Mouse (Mus musculus) MEL (cell line): ENCODE results near the gene Edem2. TPM values are rescaled to one million over a fixed set of nuclear protein-coding genes. Genes with fewer than 3 reads are reported as not detected.

Source experiments
- DNase-seq: peaks from one replicate; pipeline ENCODE4 v3.0.0; 2011; ENCODE audit warnings: low read depth, low spot score
- H3K27ac ChIP-seq: 2 replicates; pipeline ENCODE4 v1.5.1; 2012; ENCODE audit warnings: low read depth, mild to moderate bottlenecking, control low read depth, low read length, moderate library complexity; ENCODE audit not compliant: control insufficient read depth
- H3K27me3 ChIP-seq, 2 experiments: fragments of 150-350 bp in 1 of 2; sonication (generic) in 1 of 2; 2 replicates each; pipeline ENCODE4 v1.6.1; 2012; ENCODE audit warnings: low read length in 2 of 2, mild to moderate bottlenecking in 2 of 2, improper control_type of control experiment in 1 of 2, moderate library complexity in 1 of 2; ENCODE audit not compliant: insufficient read depth in 2 of 2, control insufficient read depth in 1 of 2
- H3K36me3 ChIP-seq, 2 experiments: 2 replicates each; pipeline ENCODE4 v1.6.1; 2012 to 2014; ENCODE audit warnings: low read length in 2 of 2, improper control_type of control experiment in 1 of 2, inconsistent platforms in 1 of 2, mild to moderate bottlenecking in 1 of 2; ENCODE audit not compliant: insufficient read depth in 2 of 2, control insufficient read depth in 1 of 2
- H3K4me1 ChIP-seq, 2 experiments: fragments of 150-350 bp in 1 of 2; sonication (generic) in 1 of 2; 2 replicates each; pipeline ENCODE4 v1.6.1; 2012; ENCODE audit warnings: low read length in 2 of 2, improper control_type of control experiment in 1 of 2, mild to moderate bottlenecking in 1 of 2; ENCODE audit not compliant: insufficient read depth in 2 of 2, control insufficient read depth in 1 of 2
- H3K4me3 ChIP-seq, 2 experiments: fragments of 150-350 bp in 1 of 2; sonication (generic) in 1 of 2; 2 replicates each; pipeline ENCODE4 v1.5.1; 2012; ENCODE audit warnings: low read depth in 2 of 2, low read length in 2 of 2, mild to moderate bottlenecking in 2 of 2, moderate library complexity in 2 of 2, control low read depth in 1 of 2, improper control_type of control experiment in 1 of 2; ENCODE audit not compliant: control insufficient read depth in 1 of 2, insufficient read depth in 1 of 2
- H3K79me2 ChIP-seq: 2 replicates; pipeline ENCODE4 v1.6.1; 2012; ENCODE audit warnings: mild to moderate bottlenecking, low read length, moderate library complexity; ENCODE audit not compliant: control insufficient read depth, poor library complexity, insufficient read depth
- H3K9ac ChIP-seq: 2 replicates; pipeline ENCODE4 v1.6.1; 2012; ENCODE audit warnings: low read depth, mild to moderate bottlenecking, control low read depth, low read length, moderate library complexity; ENCODE audit not compliant: control insufficient read depth, poor library complexity, severe bottlenecking
- H3K9me3 ChIP-seq: fragments of 150-350 bp; sonication (generic); replicated peaks from 2 replicates; pipeline ENCODE4 v1.6.1; 2012; ENCODE audit warnings: mild to moderate bottlenecking, low read length, improper control_type of control experiment, moderate library complexity; ENCODE audit not compliant: insufficient read depth
- CHD1 ChIP-seq: IDR thresholded peaks from 2 replicates; pipeline ENCODE4 v1.6.1; 2012; ENCODE audit warnings: low read depth, mild to moderate bottlenecking, inconsistent platforms, low read length, improper control_type of control experiment
- CHD2 ChIP-seq: IDR thresholded peaks from 2 replicates; pipeline ENCODE4 v1.6.1; 2011; ENCODE audit warnings: low read length, improper control_type of control experiment
- CTCF ChIP-seq, 3 experiments: IDR thresholded peaks in 2 of 3; conservative IDR thresholded peaks in 1 of 3; 2 replicates each; pipeline ENCODE4 v1.5.1; 2011 to 2012; ENCODE audit warnings: low read length in 3 of 3, low read depth in 2 of 3, mild to moderate bottlenecking in 2 of 3, improper control_type of control experiment in 1 of 3, inconsistent platforms in 1 of 3, mixed read lengths in 1 of 3, moderate library complexity in 1 of 3; ENCODE audit not compliant: control insufficient read depth in 1 of 3, insufficient read depth in 1 of 3, poor library complexity in 1 of 3, severe bottlenecking in 1 of 3
- E2F4 ChIP-seq: IDR thresholded peaks from 2 replicates; pipeline ENCODE4 v1.6.1; 2011; ENCODE audit warnings: low read depth, low read length, improper control_type of control experiment, borderline replicate concordance
- ELF1 ChIP-seq: IDR thresholded peaks from 2 replicates; pipeline ENCODE4 v1.6.1; 2014; ENCODE audit warnings: low read depth, mild to moderate bottlenecking, inconsistent platforms, low read length, improper control_type of control experiment, moderate library complexity
- GABPA ChIP-seq: IDR thresholded peaks from 2 replicates; pipeline ENCODE4 v1.6.1; 2012; ENCODE audit warnings: low read depth, mild to moderate bottlenecking, inconsistent platforms, low read length, improper control_type of control experiment, moderate library complexity
- GATA1 ChIP-seq: IDR thresholded peaks from 2 replicates; pipeline ENCODE4 v1.6.1; 2011; ENCODE audit warnings: low read depth, low read length, improper control_type of control experiment
- KAT2A ChIP-seq: conservative IDR thresholded peaks from 2 replicates; pipeline ENCODE4 v1.6.1; 2012; ENCODE audit warnings: low read depth, low read length, improper control_type of control experiment, inconsistent platforms
- MAFK ChIP-seq: IDR thresholded peaks from 2 replicates; pipeline ENCODE4 v1.6.1; 2011; ENCODE audit warnings: low read depth, mild to moderate bottlenecking, low read length, improper control_type of control experiment, borderline replicate concordance
- MAX ChIP-seq: IDR thresholded peaks from 2 replicates; pipeline ENCODE4 v1.6.1; 2011; ENCODE audit warnings: low read length, improper control_type of control experiment
- MAZ ChIP-seq: IDR thresholded peaks from 2 replicates; pipeline ENCODE4 v1.6.1; 2012; ENCODE audit warnings: low read depth, mild to moderate bottlenecking, inconsistent platforms, low read length, improper control_type of control experiment
- MXI1 ChIP-seq: IDR thresholded peaks from 2 replicates; pipeline ENCODE4 v1.6.1; 2011; ENCODE audit warnings: mild to moderate bottlenecking, low read depth, low read length, improper control_type of control experiment
- MYB ChIP-seq: IDR thresholded peaks from 2 replicates; pipeline ENCODE4 v1.6.1; 2011; ENCODE audit warnings: mild to moderate bottlenecking, low read depth, low read length, improper control_type of control experiment
- NRF1 ChIP-seq: IDR thresholded peaks from 2 replicates; pipeline ENCODE4 v1.6.1; 2014; ENCODE audit warnings: low read depth, mild to moderate bottlenecking, inconsistent platforms, low read length, improper control_type of control experiment, moderate library complexity; ENCODE audit not compliant: poor library complexity, insufficient read depth, severe bottlenecking
- POLR2AphosphoS5 ChIP-seq: IDR thresholded peaks from 2 replicates; pipeline ENCODE4 v1.6.1; 2012; ENCODE audit warnings: low read depth, borderline replicate concordance, mild to moderate bottlenecking, inconsistent platforms, low read length, moderate library complexity, mixed read lengths
- RAD21 ChIP-seq: IDR thresholded peaks from 2 replicates; pipeline ENCODE4 v1.6.1; 2011; ENCODE audit warnings: mild to moderate bottlenecking, low read depth, low read length, improper control_type of control experiment
- RCOR1 ChIP-seq: IDR thresholded peaks from 2 replicates; pipeline ENCODE4 v1.6.1; 2012; ENCODE audit warnings: low read depth, mild to moderate bottlenecking, inconsistent platforms, low read length, improper control_type of control experiment
- SIN3A ChIP-seq: IDR thresholded peaks from 2 replicates; pipeline ENCODE4 v1.6.1; 2012; ENCODE audit warnings: low read length, improper control_type of control experiment, inconsistent platforms
- TCF12 ChIP-seq: IDR thresholded peaks from 2 replicates; pipeline ENCODE4 v1.6.1; 2014; ENCODE audit warnings: low read depth, mild to moderate bottlenecking, inconsistent platforms, low read length, improper control_type of control experiment, moderate library complexity
- UBTF ChIP-seq: IDR thresholded peaks from 2 replicates; pipeline ENCODE4 v1.6.1; 2012; ENCODE audit warnings: low read depth, mild to moderate bottlenecking, inconsistent platforms, low read length, improper control_type of control experiment, moderate library complexity, borderline replicate concordance; ENCODE audit not compliant: insufficient read depth
- USF1 ChIP-seq: IDR thresholded peaks from 2 replicates; pipeline ENCODE4 v1.6.1; 2014; ENCODE audit warnings: low read depth, mild to moderate bottlenecking, inconsistent platforms, low read length, improper control_type of control experiment, moderate library complexity
- ZC3H11A ChIP-seq: IDR thresholded peaks from 2 replicates; pipeline ENCODE4 v1.6.1; 2012; ENCODE audit warnings: low read depth, mild to moderate bottlenecking, inconsistent platforms, low read length, improper control_type of control experiment
- ZNF384 ChIP-seq: IDR thresholded peaks from 2 replicates; pipeline ENCODE4 v1.6.1; 2012; ENCODE audit warnings: low read depth, mild to moderate bottlenecking, inconsistent platforms, low read length, improper control_type of control experiment
- polyA plus RNA-seq, 2 experiments: library from polyadenylated mRNA; stranded (reverse) in 1 of 2; unstranded in 1 of 2; fragments of >175 nt in 1 of 2; fragments of >200 nt in 1 of 2; gene quantifications; 2 replicates each; pipeline versions ENCODE4 v1.2.1 to v1.2.4; 2012; ENCODE audit warnings: low replicate concordance in 2 of 2, low read depth in 1 of 2; ENCODE audit not compliant: insufficient read length in 2 of 2, insufficient read depth in 1 of 2, missing spikeins in 1 of 2
- total RNA-seq: library from RNA; depleted of rRNA; stranded (reverse); fragments of 300-350 nt; gene quantifications from 2 replicates; pipeline ENCODE4 v1.2.3, GENCODE M21; 2012

Edem2 gene
- total and polyA plus RNA-seq, 3 experiments, result 40.7 to 43.8 TPM; not detected in 1

DNA sequence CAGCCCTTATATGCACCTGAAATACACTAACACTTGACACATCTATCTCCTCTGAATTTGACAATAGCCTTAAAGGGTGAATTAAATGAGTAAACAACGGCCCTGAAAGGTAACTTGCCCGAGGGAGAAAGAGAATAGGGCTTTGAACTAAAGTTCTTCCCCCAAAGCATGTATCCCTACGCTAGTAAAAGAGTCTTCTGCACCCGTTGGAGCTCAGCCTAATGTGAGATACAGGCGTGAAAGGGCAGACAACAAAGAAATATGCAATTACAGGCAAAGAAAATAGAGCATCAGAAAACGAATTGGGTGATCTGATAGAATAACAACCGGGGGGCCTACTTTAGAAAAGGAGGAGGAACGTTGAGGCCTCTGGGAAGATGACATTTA lies 37.9 kb downstream of the Edem2 start:
- Histone ChIP-seq H3K9me3 (no peaks in the 10 kb centered on the region), H3K79me2 (peaks cover 25% of the 10 kb centered on the region), H3K27me3 (no peaks in the 10 kb centered on the region), H3K9ac (peak overlapping the region; percentile 97), H3K27ac (peak overlapping the region; percentile 38), H3K4me3 (peak overlapping the region; percentile 99), H3K36me3 (peaks cover 0 to 9% of the 10 kb centered on the region in 2 experiments; a peak in 3 of 4 replicates), H3K4me1 (peaks cover 0 to 7% of the 10 kb centered on the region in 2 experiments; a peak in 1 of 4 replicates)
- DNase-seq, result no peak
- TF ChIP-seq SIN3A, result peak; percentile 38; the same call in 1 of the 2 replicates
- TF ChIP-seq ZNF384, result no peak

DNA sequence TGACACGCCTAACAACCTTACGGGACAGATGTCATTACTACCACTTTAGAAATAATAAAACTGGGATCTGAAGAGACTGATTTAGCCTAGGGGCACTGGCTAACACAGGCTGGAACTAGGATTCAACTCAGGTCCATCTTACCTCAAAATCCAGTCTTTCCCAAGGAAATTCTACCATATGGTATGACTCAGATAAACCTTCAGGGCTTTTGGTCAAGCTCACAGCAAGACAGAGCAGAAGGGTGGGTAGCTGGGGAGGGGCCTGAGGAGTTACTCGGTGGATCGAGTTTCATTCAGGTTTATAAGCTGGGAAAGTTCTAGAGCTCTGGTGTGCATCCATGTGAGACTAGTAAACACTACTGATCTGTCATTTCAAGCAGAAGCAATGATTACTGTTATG lies 40.1 kb downstream of the Edem2 start:
- Histone ChIP-seq H3K4me1 (peaks cover 0 to 7% of the 10 kb centered on the region in 2 experiments; a peak in 1 of 4 replicates), H3K79me2 (peaks cover 27% of the 10 kb centered on the region), H3K27ac (no peak overlapping the region), H3K27me3 (no peaks in the 10 kb centered on the region), H3K9ac (no peak overlapping the region), H3K4me3 (no peak overlapping the region), H3K9me3 (no peaks in the 10 kb centered on the region), H3K36me3 (peaks cover 0 to 9% of the 10 kb centered on the region in 2 experiments)
- TF ChIP-seq TCF12, result no peak
- TF ChIP-seq UBTF, result no peak
- TF ChIP-seq CTCF (IDR thresholded peaks at IDR 0.05 in 2 of 3, conservative IDR thresholded peaks at IDR 0.05 in 1 of 3; ENCODE audit: control insufficient read depth in 1 of 3, insufficient read depth in 1 of 3, low read depth in 2 of 3, low read length in 3 of 3, poor library complexity in 1 of 3, severe bottlenecking in 1 of 3), result no peak
- no peak for TF ChIP-seq CHD1
- no peak for TF ChIP-seq USF1
- TF ChIP-seq GATA1, result no peak
- no peak for TF ChIP-seq RAD21
- TF ChIP-seq RCOR1, result no peak
- no peak for TF ChIP-seq ELF1
- no peak for TF ChIP-seq NRF1
- no peak for TF ChIP-seq MAX
- no peak for TF ChIP-seq SIN3A
- DNase-seq, result no peak

DNA sequence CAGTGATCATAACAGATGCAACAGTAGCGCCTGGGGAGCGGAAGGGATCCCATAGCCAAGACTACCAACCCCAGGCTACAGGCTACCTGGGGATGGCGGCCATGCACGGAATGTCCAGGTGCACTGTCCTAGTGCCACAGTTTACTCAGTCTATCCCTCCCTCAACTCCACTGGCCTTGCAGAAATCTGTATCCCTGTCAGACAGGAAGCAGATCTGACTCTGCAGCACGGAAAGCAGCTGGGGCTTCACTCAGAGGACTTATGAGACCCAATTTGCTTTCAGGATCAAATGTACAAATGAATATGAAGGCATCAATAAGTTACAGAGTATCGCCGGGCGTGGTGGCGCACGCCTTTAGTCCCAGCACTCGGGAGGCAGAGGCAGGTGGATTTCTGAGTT lies 41.5 kb downstream of the Edem2 start:
- no peak overlapping the region for H3K9ac ChIP-seq
- H3K27ac ChIP-seq, result no peak overlapping the region
- H3K4me3 ChIP-seq, result no peak overlapping the region
- H3K36me3 ChIP-seq, result peaks cover 0 to 15% of the 10 kb centered on the region in 2 experiments
- no peak for DNase-seq
- no peaks in the 10 kb centered on the region for H3K9me3 ChIP-seq
- H3K4me1 ChIP-seq, result peaks cover 3 to 7% of the 10 kb centered on the region in 2 experiments; a peak in 2 of 4 replicates
- no peaks in the 10 kb centered on the region for H3K27me3 ChIP-seq
- H3K79me2 ChIP-seq, result peaks cover 29% of the 10 kb centered on the region
- TF ChIP-seq KAT2A (no peak), ELF1 (no peak), CHD2 (no peak), E2F4 (no peak), MYB (no peak), USF1 (no peak), MAZ (no peak), ZC3H11A (no peak), CHD1 (no peak), GABPA (no peak), MXI1 (no peak), POLR2AphosphoS5 (no peak), MAFK (no peak)
- TF ChIP-seq, all 39 proteins: peak for 0
